Mouse (Mus musculus) lung, embryonic 14.5 days (tissue): Measurements from ENCODE around the gene Otud3. TPM values are rescaled to one million over a fixed set of nuclear protein-coding genes. Genes with fewer than 3 reads are reported as not detected.
"Not testable (repeated sequence)": the region's sequence is repeated elsewhere in the genome, so short reads cannot be mapped to it uniquely, and the experiment has no call there.

Experiments
- ATAC-seq: fragments of 200-750 bp; cut with Nextera tagmentation; 2 replicates; pipeline ENCODE4 v1.8.0; 2017; ENCODE audit warnings: mild to moderate bottlenecking, moderate TSS enrichment, moderate library complexity; ENCODE audit not compliant: insufficient read depth
- DNase-seq: peaks from one replicate; pipeline ENCODE4 v3.0.0-alpha.2; 2015
- H3K27ac ChIP-seq: fragments of 300-500 bp; sonication (generic); 2 replicates; pipeline ENCODE4 v1.5.1; 2014; ENCODE audit warnings: low read depth, mild to moderate bottlenecking, moderate library complexity
- H3K27me3 ChIP-seq: fragments of 300-500 bp; sonication (generic); 2 replicates; pipeline ENCODE4 v1.6.1; 2014; ENCODE audit warnings: low read length, control low read depth; ENCODE audit not compliant: insufficient read depth
- H3K36me3 ChIP-seq: fragments of 300-500 bp; sonication (generic); 2 replicates; pipeline ENCODE4 v1.6.1; 2014; ENCODE audit warnings: control low read depth; ENCODE audit not compliant: insufficient read depth
- H3K4me1 ChIP-seq: fragments of 300-500 bp; sonication (generic); 2 replicates; pipeline ENCODE4 v1.6.1; 2014; ENCODE audit warnings: antibody characterized with exemption, control low read depth; ENCODE audit not compliant: insufficient read depth
- H3K4me2 ChIP-seq: fragments of 300-500 bp; sonication (generic); 2 replicates; pipeline ENCODE4 v1.6.1; 2014; ENCODE audit warnings: mild to moderate bottlenecking
- H3K4me3 ChIP-seq: fragments of 300-500 bp; sonication (generic); 2 replicates; pipeline ENCODE4 v1.5.1; 2014; ENCODE audit warnings: low read depth, low read length
- H3K9ac ChIP-seq: fragments of 300-500 bp; sonication (generic); 2 replicates; pipeline ENCODE4 v1.6.1; 2014
- H3K9me3 ChIP-seq: fragments of 300-500 bp; sonication (generic); 2 replicates; pipeline ENCODE4 v1.6.1; 2016; ENCODE audit warnings: low read depth, low read length, control low read depth
- CTCF ChIP-seq: IDR thresholded peaks from 2 replicates; pipeline ENCODE4 v1.5.1; 2016; ENCODE audit warnings: antibody characterized with exemption, low read depth
- WGBS: fragments of 180-500 bp; shearing (Covaris S2); extraction: QIAGEN DNeasy Blood & Tissue Kit; methylation state at CpG from one replicate; pipeline ENCODE4 v1.1.7; 2014; 5-methylcytosine and 5-hydroxymethylcytosine counted together
- polyA plus RNA-seq: library from polyadenylated mRNA; unstranded; fragments of >200 nt; fragmentation: Nextera tagmentation; extraction: Ambion mirVana; gene quantifications from 2 replicates; pipeline ENCODE4 v1.2.1, GENCODE M21; 2014

Otud3 gene
- polyA plus RNA-seq, 1 experiment from 2014 or later, result 3.2 TPM

GRCm38 (mm10) chr4:138921254-138922130 lies 7.7 kb upstream of the Otud3 start:
- H3K4me3 ChIP-seq, result no peak overlapping the region
- no peaks in the 10 kb centered on the region for H3K4me1 ChIP-seq

GRCm38 (mm10) chr4:138917282-138917681 lies 3.5 kb upstream of the Otud3 start:
- ATAC-seq (no peak), DNase-seq (no peak)
- H3K27me3 ChIP-seq, result no peaks in the 10 kb centered on the region
- H3K9ac ChIP-seq, result no peak overlapping the region
- no peak overlapping the region for H3K4me2 ChIP-seq
- H3K4me1 ChIP-seq, result no peaks in the 10 kb centered on the region
- H3K4me3 ChIP-seq, result no peak overlapping the region
- peak; percentile 39 for TF ChIP-seq CTCF
- no peak overlapping the region for H3K27ac ChIP-seq
- no peaks in the 10 kb centered on the region for H3K36me3 ChIP-seq
- H3K9me3 ChIP-seq, result no peaks in the 10 kb centered on the region
- WGBS, result 80% methylated on average over 9 of the region's 9 CpGs

More at GRCm38 (mm10) chr4:138921254-138922130, 7.7 kb upstream of the Otud3 start:
- no peak for TF ChIP-seq CTCF
- no peaks in the 10 kb centered on the region for H3K9me3 ChIP-seq
- 36% methylated on average over 20 of the region's 20 CpGs for WGBS
- no peak overlapping the region for H3K27ac ChIP-seq
- no peaks in the 10 kb centered on the region for H3K36me3 ChIP-seq
- H3K4me2 ChIP-seq, result peak overlapping the region; percentile 49
- ATAC-seq (no peak), DNase-seq (no peak)
- no peaks in the 10 kb centered on the region for H3K27me3 ChIP-seq
- no peak overlapping the region for H3K9ac ChIP-seq

GRCm38 (mm10) chr4:138913141-138913787 lies 481 bp downstream of the Otud3 start:
- Histone ChIP-seq H3K4me3 (peak overlapping the region; percentile 89), H3K9ac (peak overlapping the region; percentile 77), H3K27me3 (no peaks in the 10 kb centered on the region), H3K4me2 (peak overlapping the region; percentile 85), H3K36me3 (peaks cover 7% of the 10 kb centered on the region; the same call in 1 of the 2 replicates), H3K27ac (no peak overlapping the region), H3K4me1 (no peaks in the 10 kb centered on the region), H3K9me3 (no peaks in the 10 kb centered on the region)
- TF ChIP-seq CTCF, result no peak
- DNase-seq, result peak; percentile 26
- peak; percentile 66 for ATAC-seq
- under 1% methylated on average over 52 of the region's 52 CpGs for WGBS

GRCm38 (mm10) chr4:138905624-138906337 lies 8.0 kb downstream of the Otud3 start:
- DNase-seq, result no peak

GRCm38 (mm10) chr4:138899361-138899760 lies 14.4 kb downstream of the Otud3 start:
- H3K36me3 ChIP-seq, result peaks cover 58% of the 10 kb centered on the region
- no peaks in the 10 kb centered on the region for H3K27me3 ChIP-seq
- DNase-seq (no peak), ATAC-seq (no peak)
- no peak overlapping the region for H3K27ac ChIP-seq
- TF ChIP-seq CTCF, result no peak
- H3K4me2 ChIP-seq, result no peak overlapping the region
- H3K4me1 ChIP-seq, result no peaks in the 10 kb centered on the region
- H3K4me3 ChIP-seq, result no peak overlapping the region
- WGBS, result 67% methylated on average over 7 of the region's 7 CpGs
- H3K9ac ChIP-seq, result no peak overlapping the region
- H3K9me3 ChIP-seq, result no peaks in the 10 kb centered on the region

More at GRCm38 (mm10) chr4:138905624-138906337, 8.0 kb downstream of the Otud3 start:
- 94% methylated on average over 18 of the region's 18 CpGs for WGBS
- Histone ChIP-seq H3K4me1 (no peaks in the 10 kb centered on the region), H3K4me2 (no peak overlapping the region), H3K27me3 (no peaks in the 10 kb centered on the region), H3K4me3 (no peak overlapping the region), H3K27ac (no peak overlapping the region), H3K9me3 (no peaks in the 10 kb centered on the region), H3K36me3 (peaks cover 66% of the 10 kb centered on the region), H3K9ac (no peak overlapping the region)
- TF ChIP-seq CTCF, result no peak
- ATAC-seq, result no peak

GRCm38 (mm10) chr4:138893789-138894188 lies 20.0 kb downstream of the Otud3 start:
- not testable (repeated sequence) for DNase-seq, H3K27ac ChIP-seq, H3K9ac ChIP-seq, H3K27me3 ChIP-seq, H3K4me2 ChIP-seq, H3K4me1 ChIP-seq, H3K9me3 ChIP-seq, ATAC-seq, H3K4me3 ChIP-seq
- 90% methylated on average over 11 of the region's 11 CpGs for WGBS
- H3K36me3 ChIP-seq, result peaks cover 41% of the 10 kb centered on the region

GRCm38 (mm10) chr4:138892655-138893054 lies 21.1 kb downstream of the Otud3 start:
- Histone ChIP-seq H3K4me1 (no peaks in the 10 kb centered on the region), H3K9me3 (no peaks in the 10 kb centered on the region), H3K9ac (no peak overlapping the region), H3K36me3 (peaks cover 39% of the 10 kb centered on the region), H3K4me3 (no peak overlapping the region), H3K27me3 (no peaks in the 10 kb centered on the region), H3K4me2 (no peak overlapping the region), H3K27ac (no peak overlapping the region)
- DNase-seq (no peak), ATAC-seq (no peak)
- WGBS, result 62% methylated on average over 6 of the region's 6 CpGs
- no peak for TF ChIP-seq CTCF
